Mouse (Mus musculus): ENCODE measurements around the gene Klk1b26. TPM values are rescaled to one million over a fixed set of nuclear protein-coding genes. Genes with fewer than 3 reads are reported as not detected.
"Not testable (repeated sequence)": the region's sequence is repeated elsewhere in the genome, so short reads cannot be mapped to it uniquely, and the experiment has no call there.

Gene Klk1b26
- polyA plus RNA-seq, 1 experiment from 2014 or later = not detected

DNA sequence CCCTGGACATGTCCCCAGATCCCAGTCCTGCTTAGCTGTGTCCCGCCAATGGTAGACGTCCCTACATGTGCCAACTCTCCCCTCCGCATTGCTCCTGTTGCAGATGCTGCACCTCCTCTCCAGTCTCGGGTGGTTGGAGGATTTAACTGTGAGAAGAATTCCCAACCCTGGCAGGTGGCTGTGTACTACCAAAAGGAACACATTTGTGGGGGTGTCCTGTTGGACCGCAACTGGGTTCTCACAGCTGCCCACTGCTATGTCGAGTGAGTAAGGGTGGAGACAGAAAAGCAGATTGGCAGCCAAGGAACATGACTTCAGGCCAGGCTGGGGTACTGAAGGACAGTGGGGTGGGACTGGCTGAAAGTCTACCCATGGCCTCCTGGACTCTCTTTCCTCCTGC, 2.7 kb downstream of the Klk1b26 start:
- not testable (repeated sequence) for H3K9ac ChIP-seq (replicated peaks; ENCODE audit: low read depth, low read length); H3K36me3 ChIP-seq (ENCODE audit: control insufficient read depth, insufficient read depth, low read length); H3K9me3 ChIP-seq (ENCODE audit: control insufficient read depth, low read length); H3K4me2 ChIP-seq (ENCODE audit: low read depth, low read length); H3K4me1 ChIP-seq (ENCODE audit: control insufficient read depth, insufficient read depth, low read length); H3K27me3 ChIP-seq (ENCODE audit: control insufficient read depth, insufficient read depth, low read length); ATAC-seq (ENCODE audit: low read depth); H3K27ac ChIP-seq (ENCODE audit: low read depth, low read length); H3K4me3 ChIP-seq (ENCODE audit: low read depth, low read length)
- WGBS = 86% methylated on average over 6 of the region's 6 CpGs

DNA sequence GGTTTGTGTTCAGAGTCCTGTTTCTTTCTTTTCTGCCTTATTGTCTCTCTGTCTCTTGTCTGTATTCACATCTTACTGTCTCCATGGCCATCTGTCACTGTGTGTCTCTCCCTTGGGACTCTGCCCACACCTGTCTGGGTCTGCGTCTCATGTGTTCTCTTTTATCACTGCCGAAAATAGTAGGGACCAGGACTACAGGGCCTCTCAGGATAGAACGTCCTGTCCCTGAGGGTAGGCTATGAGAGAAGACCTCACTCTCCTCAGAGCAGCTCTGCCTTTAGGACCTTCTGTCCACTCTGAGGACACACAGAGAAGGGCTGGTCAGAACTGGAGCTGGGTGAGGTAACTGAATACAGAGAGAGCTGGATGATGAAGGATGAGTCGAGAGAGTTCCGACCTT, 3.1 kb downstream of the Klk1b26 start:
- no peak for ATAC-seq (ENCODE audit: low read depth)
- H3K4me2 ChIP-seq (ENCODE audit: low read depth, low read length) = no peak overlapping the region
- 83% methylated on average over 5 of the region's 5 CpGs for WGBS
- no peak overlapping the region for H3K9ac ChIP-seq (replicated peaks; ENCODE audit: low read depth, low read length)
- H3K4me3 ChIP-seq (ENCODE audit: low read depth, low read length) = no peak overlapping the region
- no peaks in the 10 kb centered on the region for H3K27me3 ChIP-seq (ENCODE audit: control insufficient read depth, insufficient read depth, low read length)
- H3K36me3 ChIP-seq (ENCODE audit: control insufficient read depth, insufficient read depth, low read length) = no peaks in the 10 kb centered on the region
- H3K9me3 ChIP-seq (ENCODE audit: control insufficient read depth, low read length) = no peaks in the 10 kb centered on the region
- no peaks in the 10 kb centered on the region for H3K4me1 ChIP-seq (ENCODE audit: control insufficient read depth, insufficient read depth, low read length)
- H3K27ac ChIP-seq (ENCODE audit: low read depth, low read length) = no peak overlapping the region

DNA sequence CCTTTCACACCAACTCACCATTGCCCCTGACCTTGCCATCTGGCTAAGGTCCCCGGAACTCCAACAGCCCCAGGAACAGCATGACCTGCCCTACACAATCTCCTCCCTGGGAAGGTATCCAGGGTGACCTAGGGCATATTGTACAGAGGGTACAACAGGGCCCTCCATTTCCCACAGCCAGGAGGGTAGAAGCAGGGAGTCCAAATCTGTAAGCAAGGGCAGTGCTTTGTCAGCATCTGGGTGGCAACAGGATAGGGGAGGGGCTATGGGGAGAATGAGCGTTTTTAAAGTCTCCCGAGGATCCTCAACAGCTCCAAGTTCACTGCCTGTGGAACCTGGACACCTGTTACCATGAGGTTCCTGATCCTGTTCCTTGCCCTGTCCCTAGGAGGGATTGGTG, 40.0 kb downstream of the Klk1b26 start, which contains the start of gene Klk1b27:
Gene Klk1b27, plus strand, starts transcription at position 301 of the 400 bp plus-strand sequence.
- not testable (repeated sequence) for H3K36me3 ChIP-seq (ENCODE audit: control insufficient read depth, insufficient read depth, low read length); H3K4me2 ChIP-seq (ENCODE audit: low read depth, low read length); H3K9ac ChIP-seq (replicated peaks; ENCODE audit: low read depth, low read length); H3K27me3 ChIP-seq (ENCODE audit: control insufficient read depth, insufficient read depth, low read length); H3K9me3 ChIP-seq (ENCODE audit: control insufficient read depth, low read length); H3K4me3 ChIP-seq (ENCODE audit: low read depth, low read length); ATAC-seq (ENCODE audit: low read depth); H3K27ac ChIP-seq (ENCODE audit: low read depth, low read length); H3K4me1 ChIP-seq (ENCODE audit: control insufficient read depth, insufficient read depth, low read length)
- 91% methylated on average over 3 of the region's 3 CpGs for WGBS

Other genes starting within 250 kb of the Klk1b26 start
- gene Klk12, start 243.3 kb upstream of the Klk1b26 start, polyA plus RNA-seq (2014; fragmentation: Nextera tagmentation; extraction: Ambion mirVana) = not detected in 2 replicates
- gene Klk11, start 237.6 kb upstream of the Klk1b26 start, polyA plus RNA-seq (2014; fragmentation: Nextera tagmentation; extraction: Ambion mirVana) = not detected in 2 replicates
- not detected in 2 replicates for gene Klk10, start 231.1 kb upstream of the Klk1b26 start, polyA plus RNA-seq (2014; fragmentation: Nextera tagmentation; extraction: Ambion mirVana)
- gene Klk9, start 220.3 kb upstream of the Klk1b26 start, polyA plus RNA-seq (2014; fragmentation: Nextera tagmentation; extraction: Ambion mirVana) = not detected in 2 replicates
- 7.6 and 8.6 TPM in 2 replicates for gene Klk8, start 214.6 kb upstream of the Klk1b26 start, polyA plus RNA-seq (2014; fragmentation: Nextera tagmentation; extraction: Ambion mirVana)
- not detected in 2 replicates for gene Klk7, start 200.9 kb upstream of the Klk1b26 start, polyA plus RNA-seq (2014; fragmentation: Nextera tagmentation; extraction: Ambion mirVana)
- gene Klk6, start 187.7 kb upstream of the Klk1b26 start, polyA plus RNA-seq (2014; fragmentation: Nextera tagmentation; extraction: Ambion mirVana) = not detected in 2 replicates
- not detected in 2 replicates for gene Klk5, start 170.2 kb upstream of the Klk1b26 start, polyA plus RNA-seq (2014; fragmentation: Nextera tagmentation; extraction: Ambion mirVana)
- gene Klk4, start 131.0 kb upstream of the Klk1b26 start, polyA plus RNA-seq (2014; fragmentation: Nextera tagmentation; extraction: Ambion mirVana) = 0.50 and 0.66 TPM in 2 replicates
- gene Klk15, start 78.4 kb upstream of the Klk1b26 start, polyA plus RNA-seq (2014; fragmentation: Nextera tagmentation; extraction: Ambion mirVana) = not detected in 2 replicates
- gene Klk1b8, start 61.5 kb upstream of the Klk1b26 start, polyA plus RNA-seq (2014; fragmentation: Nextera tagmentation; extraction: Ambion mirVana) = not detected in 2 replicates
- not detected in 2 replicates for gene Klk1b1, start 45.4 kb upstream of the Klk1b26 start, polyA plus RNA-seq (2014; fragmentation: Nextera tagmentation; extraction: Ambion mirVana)
- gene Klk1b9, start 36.1 kb upstream of the Klk1b26 start, polyA plus RNA-seq (2014; fragmentation: Nextera tagmentation; extraction: Ambion mirVana) = not detected in 2 replicates
- not detected in 2 replicates for gene Klk1b11, start 16.3 kb upstream of the Klk1b26 start, polyA plus RNA-seq (2014; fragmentation: Nextera tagmentation; extraction: Ambion mirVana)
- gene Klk1b27, start 40.1 kb downstream of the Klk1b26 start, polyA plus RNA-seq (2014; fragmentation: Nextera tagmentation; extraction: Ambion mirVana) = not detected in 2 replicates
- not detected in 2 replicates for gene Klk1b21, start 90.2 kb downstream of the Klk1b26 start, polyA plus RNA-seq (2014; fragmentation: Nextera tagmentation; extraction: Ambion mirVana)
- not detected in 2 replicates for gene Klk1b22, start 100.5 kb downstream of the Klk1b26 start, polyA plus RNA-seq (2014; fragmentation: Nextera tagmentation; extraction: Ambion mirVana)
- not detected in 2 replicates for gene Klk1b16, start 124.6 kb downstream of the Klk1b26 start, polyA plus RNA-seq (2014; fragmentation: Nextera tagmentation; extraction: Ambion mirVana)
- not detected in 2 replicates for gene Klk1b24, start 176.1 kb downstream of the Klk1b26 start, polyA plus RNA-seq (2014; fragmentation: Nextera tagmentation; extraction: Ambion mirVana)
- gene Klk1b3, start 186.0 kb downstream of the Klk1b26 start, polyA plus RNA-seq (2014; fragmentation: Nextera tagmentation; extraction: Ambion mirVana) = not detected in 2 replicates
- gene Klk1b4, start 195.3 kb downstream of the Klk1b26 start, polyA plus RNA-seq (2014; fragmentation: Nextera tagmentation; extraction: Ambion mirVana) = not detected in 2 replicates
- gene Klk1b5, start 203.8 kb downstream of the Klk1b26 start, polyA plus RNA-seq (2014; fragmentation: Nextera tagmentation; extraction: Ambion mirVana) = not detected in 2 replicates
- gene Klk1, start 213.2 kb downstream of the Klk1b26 start, polyA plus RNA-seq (2014; fragmentation: Nextera tagmentation; extraction: Ambion mirVana) = not detected in 2 replicates
- gene Gm36864, start 224.0 kb downstream of the Klk1b26 start, polyA plus RNA-seq (2014; fragmentation: Nextera tagmentation; extraction: Ambion mirVana) = not detected in 2 replicates
- gene 1700028J19Rik, start 234.5 kb downstream of the Klk1b26 start, polyA plus RNA-seq (2014; fragmentation: Nextera tagmentation; extraction: Ambion mirVana) = 1.5 and 1.6 TPM in 2 replicates
- gene 2410002F23Rik, start 234.6 kb downstream of the Klk1b26 start, polyA plus RNA-seq (2014; fragmentation: Nextera tagmentation; extraction: Ambion mirVana) = 164 and 180 TPM in 2 replicates
- gene Acp4, start 245.2 kb downstream of the Klk1b26 start, polyA plus RNA-seq (2014; fragmentation: Nextera tagmentation; extraction: Ambion mirVana) = not detected in 2 replicates
- gene Gm15517, start 249.3 kb downstream of the Klk1b26 start, polyA plus RNA-seq (2014; fragmentation: Nextera tagmentation; extraction: Ambion mirVana) = not detected in 2 replicates